Mouse (Mus musculus) neural tube, embryonic 10.5 days (tissue): ENCODE measurements around the gene Glb1.
"Not testable (repeated sequence)": the region's sequence is repeated elsewhere in the genome, so short reads cannot be mapped to it uniquely, and the experiment has no call there.

Experiments used
- DNase-seq: peaks from one replicate; pipeline ENCODE4 v3.0.0-alpha.2; 2017; ENCODE audit warnings: low spot score; ENCODE audit errors: extremely low spot score

Gene Glb1

DNA sequence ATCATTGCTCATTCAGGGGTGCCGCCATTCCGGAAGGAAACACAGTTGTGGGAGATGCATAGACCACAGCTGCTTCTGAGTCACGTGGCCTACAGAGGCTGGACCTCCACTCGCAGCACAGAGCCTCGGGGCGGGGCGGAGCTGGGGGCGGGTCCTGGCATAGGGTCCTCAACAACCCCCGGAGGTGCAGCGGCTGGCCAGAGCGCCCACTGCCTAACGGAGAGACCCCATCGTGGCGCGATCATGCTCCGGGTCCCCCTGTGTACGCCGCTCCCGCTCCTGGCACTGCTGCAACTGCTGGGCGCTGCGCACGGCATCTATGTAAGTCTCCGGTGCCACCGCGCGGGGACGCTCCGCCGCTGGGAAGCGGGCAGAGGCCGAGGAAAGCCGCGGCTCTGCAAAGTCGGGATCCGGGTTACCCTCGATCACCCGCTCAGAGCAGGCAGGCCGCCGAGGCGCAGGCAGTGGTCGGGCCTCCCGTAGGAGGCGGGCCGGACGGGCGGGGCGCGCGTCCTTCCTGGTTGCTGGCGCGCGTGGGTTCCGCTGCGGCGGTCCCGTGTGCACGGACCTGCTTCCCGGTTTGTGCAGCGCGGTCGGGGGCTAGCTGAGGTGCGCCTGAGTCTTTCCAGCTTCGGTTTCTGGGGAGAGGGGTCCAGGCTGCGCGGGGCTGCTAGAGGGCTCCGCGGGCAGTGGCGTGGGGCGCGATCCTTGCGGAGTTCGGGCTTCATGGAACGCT is at the start of gene Glb1, which contains the start of gene Tmppe:
Gene Glb1 (plus strand): TSS at position 128 of the 736 bp plus-strand sequence.
Gene Tmppe (plus strand): TSS at position 157 of the 736 bp plus-strand sequence.
- peak; percentile 97 for DNase-seq

GRCm38 (mm10) chr9:114367783-114368470 is 32.9 kb upstream of the Glb1 start:
- peak; percentile 68 for DNase-seq

DNA sequence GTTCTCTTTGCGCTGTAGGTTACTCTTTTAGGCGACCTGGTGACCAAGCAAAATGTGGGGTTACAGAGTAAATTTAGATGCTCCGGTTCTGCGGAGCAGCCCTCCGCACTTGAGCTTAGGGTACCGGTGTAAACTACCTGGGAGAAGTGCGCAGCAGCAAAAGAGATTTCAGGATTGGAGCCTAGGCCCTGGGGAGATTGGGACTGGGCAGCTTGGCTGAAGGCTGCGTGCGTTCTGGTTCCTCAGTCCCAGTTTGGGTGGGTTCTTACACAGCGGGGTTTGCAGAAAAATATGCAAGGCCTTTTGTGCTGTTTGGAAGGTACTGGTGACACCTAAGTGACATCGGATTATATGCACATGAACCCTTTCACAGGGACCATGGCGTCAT is 32.4 kb upstream of the Glb1 start:
- no peak for DNase-seq

DNA sequence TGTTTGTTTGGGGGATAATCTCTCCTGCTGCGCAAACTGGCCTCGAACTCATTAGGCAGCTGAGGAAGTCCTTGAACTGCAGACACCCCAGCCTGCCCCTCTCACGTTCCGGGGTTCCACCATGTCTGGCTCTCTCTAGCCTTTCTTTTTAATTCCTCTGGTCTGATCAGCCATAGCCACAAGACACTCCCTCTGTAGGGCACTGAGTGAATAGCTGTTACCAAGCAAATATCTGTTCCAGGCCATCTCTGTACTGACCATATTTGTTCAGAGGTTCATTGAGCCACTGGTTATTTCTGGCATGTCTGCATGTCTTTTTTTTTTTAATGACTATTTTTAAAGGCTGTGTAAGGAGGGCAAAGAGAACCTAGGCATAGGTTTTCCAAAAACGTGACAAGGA is 31.5 kb upstream of the Glb1 start:
- DNase-seq = not testable (repeated sequence)

DNA sequence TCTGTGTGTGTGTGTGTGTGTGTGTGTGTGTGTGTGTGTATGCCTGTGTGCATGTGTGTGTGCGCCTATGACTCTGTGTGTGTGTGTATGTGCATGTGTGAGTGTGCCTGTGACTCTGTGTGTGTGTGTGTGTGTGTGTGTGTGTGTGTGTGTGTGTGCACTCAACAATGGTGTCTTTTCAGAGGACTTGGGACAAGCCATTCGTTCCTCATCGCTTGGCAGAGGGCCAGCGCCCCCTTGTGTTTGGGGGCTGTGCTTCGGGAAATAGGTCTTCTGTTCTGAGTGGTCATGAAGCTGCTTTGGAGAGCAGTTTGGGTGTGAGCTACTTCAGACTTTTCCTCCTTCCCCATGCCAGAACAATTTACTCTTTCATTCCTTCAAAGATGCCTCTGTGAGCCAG is 29.2 kb upstream of the Glb1 start:
- not testable (repeated sequence) for DNase-seq

DNA sequence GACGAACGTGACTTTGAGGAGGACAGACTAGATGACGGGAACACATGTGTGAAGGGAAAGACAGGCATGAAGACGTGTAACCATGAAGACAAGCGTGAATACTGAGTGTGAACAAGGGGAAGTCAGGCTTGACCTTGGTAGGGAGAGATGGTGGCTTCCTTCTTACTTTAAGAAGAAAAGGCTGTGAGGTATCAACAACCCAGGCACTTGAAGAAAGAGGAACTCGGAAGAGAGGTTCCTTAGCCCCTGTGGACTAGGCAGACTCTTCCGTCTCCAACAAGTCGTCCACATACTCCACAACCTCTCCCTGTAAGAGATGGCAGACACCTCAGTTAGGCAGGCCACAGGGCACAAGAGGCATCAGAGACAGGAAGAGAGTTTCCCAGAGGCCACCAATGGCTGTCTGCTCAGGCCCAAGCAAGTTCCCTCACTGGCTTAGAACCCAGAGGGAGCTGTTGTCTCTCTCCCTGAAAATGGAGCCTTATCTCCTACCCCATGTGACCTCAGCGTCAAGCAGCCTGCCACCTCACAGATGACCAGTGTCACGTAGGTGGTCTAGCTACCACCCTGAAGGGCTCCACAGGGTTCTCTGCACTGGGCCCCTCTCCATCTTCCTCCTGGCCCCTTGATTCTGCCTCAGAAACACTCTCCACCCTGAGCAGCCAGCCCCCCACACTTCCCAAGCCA is 25.5 kb upstream of the Glb1 start:
- no peak for DNase-seq

DNA sequence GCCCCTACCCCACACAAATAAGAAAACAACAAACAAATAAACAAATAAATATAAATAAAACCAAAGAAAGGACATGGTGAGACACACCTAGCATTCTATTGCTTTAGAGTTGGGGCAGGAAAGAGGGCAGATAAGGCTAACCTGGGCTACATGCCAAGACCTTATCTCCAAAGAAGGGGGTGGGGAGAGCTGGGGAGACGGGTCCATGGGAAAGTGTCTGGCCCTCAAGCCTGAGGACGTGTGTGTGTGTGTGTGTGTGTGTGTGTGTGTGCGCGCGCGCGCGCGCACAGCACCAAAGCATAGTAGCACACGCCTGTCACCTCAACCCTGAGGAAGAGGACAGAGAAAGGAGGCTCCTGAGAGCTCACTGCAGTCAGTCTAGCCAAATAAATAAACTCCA is 23.7 kb upstream of the Glb1 start:
- no peak for DNase-seq

DNA sequence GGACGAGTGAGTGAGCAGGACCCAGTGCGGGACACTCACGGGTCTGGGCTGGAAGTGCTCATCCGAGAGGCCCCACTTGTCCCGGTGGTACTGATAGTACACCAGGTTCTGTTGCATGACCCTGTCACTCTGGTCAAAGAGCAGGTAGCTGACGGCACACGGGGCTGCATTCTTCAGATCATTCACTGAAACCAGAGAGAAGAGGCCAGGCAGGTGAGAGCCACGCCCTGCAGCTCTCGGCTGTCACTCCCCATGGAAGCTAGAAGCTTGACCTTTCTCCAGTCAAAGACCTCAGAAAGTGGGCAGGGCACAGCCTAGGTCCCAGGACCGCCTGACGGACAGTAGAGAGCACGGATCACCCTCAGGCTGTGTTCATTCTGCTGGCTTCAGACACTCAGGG is 21.0 kb upstream of the Glb1 start:
- no peak for DNase-seq

- peak; percentile 45 for DNase-seq
Measured at GRCm38 (mm10) chr9:114380881-114381733, 19.8 kb upstream of the Glb1 start.

DNA sequence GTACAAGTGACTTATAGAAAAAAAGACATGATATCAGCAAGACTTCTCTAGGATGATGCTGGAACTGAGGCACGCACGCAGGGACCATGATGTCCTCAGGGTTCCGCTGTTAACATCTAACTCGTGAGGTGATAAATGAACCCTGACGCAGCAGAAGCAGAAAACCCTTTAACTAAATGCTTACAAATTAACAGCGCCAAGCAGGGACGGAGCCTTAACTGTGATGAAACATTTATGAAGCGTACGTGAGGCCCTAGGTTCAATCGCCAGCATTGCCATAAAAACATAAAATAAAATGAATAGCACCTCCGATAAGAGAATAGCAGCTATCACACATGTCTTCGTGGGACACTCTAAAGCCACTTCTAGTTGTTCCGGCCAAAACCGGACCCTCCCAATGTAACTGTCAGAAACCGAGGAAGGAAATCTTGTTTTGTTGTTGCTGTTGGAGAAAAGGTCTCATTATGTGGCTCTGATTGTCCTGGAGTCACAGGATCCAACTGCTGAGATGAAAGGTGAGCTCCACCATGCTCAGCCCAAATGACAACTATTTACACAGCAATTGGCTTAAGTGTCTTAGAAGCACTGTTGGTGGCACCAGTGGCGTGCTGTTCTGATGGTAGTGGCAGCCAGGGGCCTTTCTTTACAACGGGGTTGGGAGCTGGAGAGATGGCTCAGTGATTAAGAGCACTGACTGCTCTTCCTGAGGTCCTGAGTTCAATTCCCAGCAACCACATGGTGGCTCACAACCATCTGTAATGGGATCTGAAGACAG is 17.8 kb upstream of the Glb1 start:
- no peak for DNase-seq

DNA sequence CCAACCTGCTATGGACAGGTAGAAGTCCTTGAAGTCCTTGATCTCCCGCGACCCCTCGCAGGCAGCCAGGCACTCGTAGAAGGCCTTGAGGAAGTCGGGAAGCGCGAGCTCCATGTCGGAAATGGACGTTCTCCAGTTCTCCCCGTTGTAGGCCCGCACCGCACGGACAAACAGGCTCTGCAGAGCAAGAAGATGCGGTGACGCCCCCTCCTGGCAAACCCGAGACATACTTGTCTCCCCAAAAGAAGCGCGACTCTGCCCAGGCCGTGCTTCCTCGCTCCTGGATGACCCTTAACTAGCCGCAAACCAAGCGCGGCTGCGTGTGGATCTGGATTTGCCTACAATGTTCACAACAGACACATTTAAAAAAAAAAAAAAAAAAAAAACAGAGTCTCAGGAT is 16.2 kb upstream of the Glb1 start:
- no peak for DNase-seq

- DNase-seq = no peak
Measured at GRCm38 (mm10) chr9:114385160-114385559, 15.7 kb upstream of the Glb1 start.

DNA sequence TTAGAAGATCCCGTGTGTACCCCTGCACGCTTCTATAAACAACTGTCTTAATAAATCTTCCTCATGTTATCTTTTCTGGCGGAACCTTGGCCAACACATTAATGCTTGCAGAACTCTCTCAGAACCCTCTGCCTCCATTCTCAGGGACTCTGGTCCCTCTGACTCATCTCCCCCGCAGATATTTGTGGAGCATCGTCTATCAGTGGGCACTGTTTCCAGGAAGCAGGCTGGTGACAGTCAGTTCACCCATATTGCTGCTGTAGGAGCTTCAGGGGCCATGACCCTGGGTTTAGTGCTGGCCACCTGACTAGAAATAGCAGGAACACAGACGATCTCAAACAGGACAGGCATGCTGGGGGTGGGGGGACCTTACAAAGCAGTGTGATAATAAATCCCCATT is 13.8 kb upstream of the Glb1 start:
- DNase-seq = no peak

DNA sequence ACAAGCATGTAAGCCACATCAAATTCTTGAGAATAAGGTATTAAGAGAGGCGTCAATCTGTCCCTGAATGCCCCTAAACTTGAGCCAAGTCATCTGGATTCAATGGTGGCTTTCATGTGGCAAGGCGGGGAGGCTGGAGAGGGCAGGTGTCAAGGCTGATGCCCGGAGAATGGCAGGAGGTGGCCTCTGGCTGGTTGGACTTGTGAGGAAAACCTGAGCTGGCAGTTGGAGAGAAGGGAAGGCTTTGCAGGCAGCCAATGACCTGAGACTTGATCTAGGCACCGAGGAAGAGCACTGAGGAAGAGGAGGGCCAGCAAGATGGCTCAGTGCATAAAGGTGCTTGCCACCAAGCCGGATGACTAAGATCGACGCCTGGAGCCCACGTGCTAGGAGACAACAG is 12.6 kb upstream of the Glb1 start:
- no peak for DNase-seq

GRCm38 (mm10) chr9:114388701-114389370 is 12.0 kb upstream of the Glb1 start:
- no peak for DNase-seq

- no peak for DNase-seq
Measured at GRCm38 (mm10) chr9:114389371-114389904, 11.4 kb upstream of the Glb1 start.

DNA sequence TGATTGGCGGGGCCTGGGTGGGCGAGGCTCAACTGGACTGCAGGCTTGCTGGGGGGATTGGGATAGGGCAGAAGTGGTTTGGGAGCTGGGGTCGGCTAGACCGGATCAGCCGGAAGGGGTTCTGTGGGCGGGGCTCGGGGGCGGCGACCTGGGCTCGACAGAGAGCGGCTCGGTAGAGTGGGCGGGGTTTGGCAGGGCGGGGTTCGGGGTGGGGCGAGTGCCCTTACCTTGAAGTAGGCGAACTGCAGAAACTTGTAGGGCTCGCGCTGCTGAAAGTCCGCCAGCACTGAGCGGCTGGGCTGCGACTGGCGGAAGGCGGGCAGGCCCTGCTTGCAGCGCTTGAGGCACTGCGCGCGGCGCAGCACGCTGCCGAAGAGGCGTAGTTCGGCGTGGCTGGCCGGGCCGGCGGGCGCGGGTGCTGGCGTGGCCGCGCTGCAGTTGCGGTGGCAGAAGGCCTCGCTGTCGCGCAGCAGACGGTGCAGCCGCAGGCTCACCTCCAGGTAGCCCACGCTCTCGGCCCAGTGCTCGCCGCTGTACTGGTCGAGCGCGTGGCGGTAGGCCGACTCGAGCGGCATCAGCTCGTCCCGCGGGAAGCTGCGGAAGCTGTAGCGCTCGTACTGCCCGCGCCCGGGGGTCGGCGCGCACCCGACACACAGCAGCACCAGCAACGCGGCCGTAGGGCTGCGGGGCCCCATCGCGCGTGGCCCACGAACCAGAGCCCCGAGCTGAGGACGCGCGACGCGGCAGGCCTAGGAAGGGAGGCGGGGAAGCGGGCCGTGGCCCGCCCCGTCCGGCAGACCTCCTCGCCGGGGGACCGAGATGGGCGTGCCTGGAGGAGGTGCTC is 10.7 kb upstream of the Glb1 start, which contains the start of gene Crtap:
Gene Crtap (minus strand): TSS at position 771 of the 844 bp plus-strand sequence.
- DNase-seq = peak; percentile 75

DNA sequence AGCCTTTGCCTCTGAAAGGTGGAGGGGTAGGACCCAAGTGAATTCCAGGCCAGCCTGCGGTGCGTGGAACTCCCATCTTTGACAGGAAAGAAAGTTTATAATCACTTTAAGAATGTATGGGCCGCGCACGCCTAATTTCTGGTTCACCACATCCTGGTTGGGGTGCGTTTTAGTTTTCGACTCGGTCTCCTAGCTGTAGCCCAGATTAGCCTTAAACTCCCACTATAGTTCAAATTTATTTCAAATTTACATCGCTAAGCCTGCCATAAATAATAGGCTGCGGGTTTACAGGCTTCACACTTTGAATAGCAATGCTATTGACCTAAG is 10.2 kb upstream of the Glb1 start:
- no peak for DNase-seq

DNA sequence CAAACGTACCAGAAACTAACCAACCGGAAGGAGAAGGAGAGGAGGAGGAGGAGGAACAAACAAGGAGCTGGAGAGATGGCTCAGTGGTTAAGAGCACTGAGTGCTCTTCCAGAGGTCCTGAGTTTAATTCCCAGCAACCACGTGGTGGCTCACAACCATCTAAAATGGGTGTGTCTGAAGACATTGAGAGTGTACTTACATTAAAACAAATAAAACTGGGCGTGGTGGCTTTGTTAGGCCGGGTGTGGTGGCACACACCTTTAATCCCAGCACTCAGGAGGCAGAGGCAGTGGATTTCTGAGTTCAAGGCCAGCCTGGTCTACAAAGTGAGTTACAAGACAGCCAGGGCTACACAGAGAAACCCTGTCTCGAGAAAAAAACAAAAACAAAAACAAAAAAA is 6.7 kb upstream of the Glb1 start:
- not testable (repeated sequence) for DNase-seq
